Mouse (Mus musculus) small intestine, adult 10 weeks (tissue): ENCODE measurements around the gene Tmem63c. TPM values are rescaled to one million over a fixed set of nuclear protein-coding genes. Genes with fewer than 3 reads are reported as not detected.

ENCODE experiments used
- polyA plus RNA-seq: library from polyadenylated mRNA; stranded (reverse); fragments of 350-450 nt; fragmentation: Illumina TruSeq; extraction: RNeasy Lipid Tissue Mini Kit (QIAGEN cat#74804); gene quantifications from one replicate; pipeline ENCODE4 v1.2.3, GENCODE M21; 2014; ENCODE audit warnings: low replicate concordance

Gene Tmem63c
- polyA plus RNA-seq: not detected

DNA sequence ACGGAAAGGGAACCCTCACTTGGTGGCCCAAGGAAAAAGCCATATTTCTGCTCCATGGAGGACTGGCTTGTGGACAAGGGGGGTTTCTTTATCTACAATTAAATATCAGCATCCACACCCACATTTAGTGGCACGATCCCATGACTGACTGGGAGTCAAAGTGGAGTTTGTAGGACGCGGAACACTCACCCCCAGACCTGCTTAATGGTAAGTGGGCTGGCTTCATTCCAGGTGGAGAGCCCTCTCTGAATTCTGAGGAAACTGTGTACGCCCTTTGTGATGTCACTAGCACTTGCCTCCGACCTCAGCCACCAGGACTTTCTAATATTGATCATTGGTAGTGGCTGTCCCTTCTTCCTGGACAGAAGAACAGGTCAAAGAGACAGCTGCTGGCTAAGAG is at the start of gene Tmem63c:
Tmem63c (plus strand) TSS at position 301 of the 400 bp plus-strand sequence.

GRCm38 (mm10) chr12:86989890-86990754 is 31.0 kb upstream of the Tmem63c start, which contains the start of gene Zdhhc22:
Zdhhc22 (minus strand) TSS chr12:86990430.

DNA sequence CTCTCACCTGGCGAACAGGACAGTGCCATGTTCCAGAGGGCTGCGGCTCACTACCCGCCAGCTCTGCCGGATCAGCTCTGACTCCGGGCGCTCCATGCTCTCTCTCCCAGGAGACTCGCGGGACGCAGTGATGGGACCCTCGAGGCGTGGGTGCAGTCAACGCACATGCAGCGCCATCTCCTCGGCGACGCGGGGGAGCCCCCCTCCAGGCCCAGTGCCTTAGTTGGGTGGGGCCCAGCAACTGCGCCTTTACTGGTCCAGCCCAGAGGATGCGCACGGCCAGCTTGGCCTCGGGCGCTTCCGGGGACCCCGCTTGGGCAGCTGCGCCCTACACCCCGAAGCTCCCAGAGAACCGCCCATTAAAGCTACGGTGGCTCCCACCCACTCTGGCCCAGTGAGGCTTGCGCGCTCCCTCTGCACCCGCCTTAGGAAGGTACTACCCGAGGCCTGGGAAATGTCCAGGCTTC is 81.1 kb downstream of the Tmem63c start, which contains the start of gene Ngb:
Ngb (minus strand) TSS at position 375 of the 467 bp plus-strand sequence.

Other genes with a start within 250 kb of the Tmem63c start
- gene Irf2bpl, start 136.5 kb upstream of the Tmem63c start, polyA plus RNA-seq: 13.1 TPM
- gene Cipc, start 74.3 kb upstream of the Tmem63c start, polyA plus RNA-seq: 14.9 TPM
- not detected for gene Zdhhc22, start 30.9 kb upstream of the Tmem63c start, polyA plus RNA-seq
- gene Ngb, start 81.2 kb downstream of the Tmem63c start, polyA plus RNA-seq: not detected
- 67.0 TPM for gene Gstz1, start 125.8 kb downstream of the Tmem63c start, polyA plus RNA-seq
- gene Pomt2, start 126.6 kb downstream of the Tmem63c start, polyA plus RNA-seq: 4.2 TPM
- not detected for gene Samd15, start 178.4 kb downstream of the Tmem63c start, polyA plus RNA-seq
- gene Tmed8, start 179.1 kb downstream of the Tmem63c start, polyA plus RNA-seq: 5.0 TPM
- gene Noxred1, start 217.4 kb downstream of the Tmem63c start, polyA plus RNA-seq: 1.2 TPM
- 17.3 TPM for gene Vipas39, start 244.9 kb downstream of the Tmem63c start, polyA plus RNA-seq
- 57.7 TPM for gene Ahsa1, start 245.1 kb downstream of the Tmem63c start, polyA plus RNA-seq